12 mouse cellular contexts compared by ENCODE assay signal in genomic region chr4:139683728-139684638, GRCm38 (mm10). TPM values are rescaled to one million over a fixed set of nuclear protein-coding genes. Genes with fewer than 3 reads are reported as not detected.
DNase-seq lines count a peak whose midpoint lies in the region; ATAC-seq and TF ChIP-seq lines count a peak whose summit lies in the region.
"Had no signal": no experiment of that assay in that cellular context is flagged by ENCODE, and none has a peak within 500 bp of the region (broad histone marks: within the 10 kb centered on the region; RNA-seq: fewer than 3 reads in every experiment).

No protein-coding gene starts in this region.

- no peak overlapping the region for H3K4me3 ChIP-seq in intestine, postnatal 0 days (ENCODE audit: low read depth, low read length)
- no peak overlapping the region for H3K4me3 ChIP-seq in intestine, embryonic 16.5 days (ENCODE audit: low read length)
- H3K4me3 ChIP-seq in heart, embryonic 11.5 days (ENCODE audit: low read depth, low read length), result no peak overlapping the region
- H3K4me3 ChIP-seq: embryonic facial prominence, embryonic 15.5 days; heart, embryonic 10.5 days had no signal

- TF ChIP-seq CTCF in intestine, postnatal 0 days (IDR thresholded peaks at IDR 0.05; ENCODE audit: low read depth), result no peak

- no peak overlapping the region for H3K4me2 ChIP-seq in intestine, postnatal 0 days (replicated peaks; ENCODE audit: low read depth)
- H3K4me2 ChIP-seq in intestine, embryonic 16.5 days (ENCODE audit: low read depth, low read length), result no peak overlapping the region
- H3K4me2 ChIP-seq in heart, embryonic 11.5 days, result no peak overlapping the region
- H3K4me2 ChIP-seq: embryonic facial prominence, embryonic 15.5 days had no signal

- no peak overlapping the region for H3K9ac ChIP-seq in intestine, postnatal 0 days (ENCODE audit: low read depth, low read length)
- no peak overlapping the region for H3K9ac ChIP-seq in intestine, embryonic 16.5 days (ENCODE audit: low read depth, low read length)
- H3K9ac ChIP-seq in heart, embryonic 11.5 days (ENCODE audit: low read depth, low read length), result no peak overlapping the region
- H3K9ac ChIP-seq: embryonic facial prominence, embryonic 15.5 days had no signal

- H3K9me3 ChIP-seq in intestine, postnatal 0 days (ENCODE audit: control insufficient read depth), result peaks cover 3% of the 10 kb centered on the region; the same call in 1 of the 2 replicates
- H3K9me3 ChIP-seq in intestine, embryonic 16.5 days (ENCODE audit: control insufficient read depth, low read length), result peaks cover 3% of the 10 kb centered on the region; the same call in 1 of the 2 replicates
- H3K9me3 ChIP-seq in heart, embryonic 11.5 days (replicated peaks; ENCODE audit: control insufficient read depth, low read length), result no peaks in the 10 kb centered on the region; the same call in 1 of the 2 replicates

- peak; percentile 34; the same call in 1 of the 2 replicates for ATAC-seq in intestine, postnatal 0 days
- no peak for ATAC-seq in intestine, embryonic 16.5 days
- ATAC-seq in heart, embryonic 11.5 days (replicated peaks; ENCODE audit: insufficient number of reproducible peaks, low FRiP score, low TSS enrichment), result no peak

- peak; percentile 12 for DNase-seq in spleen, adult 12 weeks (ENCODE audit: low spot score)
- DNase-seq in spleen, adult 18-20 months, result no peak
- peak; percentile 16 for DNase-seq in kidney, postnatal 10 days
- no peak for DNase-seq in cerebellum, postnatal 25 days
- DNase-seq in ovary, postnatal 36 days (ENCODE audit: low spot score), result no peak

- WGBS in intestine, postnatal 0 days, result 71% methylated on average over 22 of the region's 22 CpGs
- WGBS in intestine, embryonic 16.5 days, result 76% methylated on average over 22 of the region's 22 CpGs
- 67% methylated on average over 22 of the region's 22 CpGs for WGBS in heart, embryonic 11.5 days (ENCODE audit: insufficient replicate concordance)

- H3K27ac ChIP-seq in intestine, postnatal 0 days (ENCODE audit: low read depth, low read length), result no peak overlapping the region
- H3K27ac ChIP-seq in intestine, embryonic 16.5 days (ENCODE audit: low read length), result no peak overlapping the region
- H3K27ac ChIP-seq in heart, embryonic 11.5 days (ENCODE audit: low read depth, low read length), result no peak overlapping the region
- H3K27ac ChIP-seq: embryonic facial prominence, embryonic 15.5 days; heart, embryonic 10.5 days had no signal

- H3K27me3 ChIP-seq in intestine, postnatal 0 days (replicated peaks; ENCODE audit: control insufficient read depth, insufficient read depth, low read length), result no peaks in the 10 kb centered on the region
- no peaks in the 10 kb centered on the region for H3K27me3 ChIP-seq in intestine, embryonic 16.5 days (replicated peaks; ENCODE audit: control insufficient read depth, insufficient read depth, low read length)
- H3K27me3 ChIP-seq in heart, embryonic 11.5 days (ENCODE audit: control insufficient read depth, insufficient read depth, low read length), result 0 out of 2 replicates have a peak, but pooled peaks cover 5% of the 10 kb centered on the region
- H3K27me3 ChIP-seq: embryonic facial prominence, embryonic 15.5 days had no signal

- H3K36me3 ChIP-seq in intestine, postnatal 0 days (ENCODE audit: control insufficient read depth, insufficient read depth), result no peaks in the 10 kb centered on the region
- H3K36me3 ChIP-seq in intestine, embryonic 16.5 days (ENCODE audit: control insufficient read depth, insufficient read depth, low read length), result no peaks in the 10 kb centered on the region
- no peaks in the 10 kb centered on the region for H3K36me3 ChIP-seq in heart, embryonic 11.5 days (ENCODE audit: control insufficient read depth, insufficient read depth, low read length)
- H3K36me3 ChIP-seq: embryonic facial prominence, embryonic 15.5 days; heart, embryonic 10.5 days had no signal

- no peaks in the 10 kb centered on the region for H3K4me1 ChIP-seq in intestine, postnatal 0 days (replicated peaks; ENCODE audit: control insufficient read depth, insufficient read depth, low read length)
- H3K4me1 ChIP-seq in intestine, embryonic 16.5 days (ENCODE audit: control insufficient read depth, insufficient read depth, low read length), result no peaks in the 10 kb centered on the region
- no peaks in the 10 kb centered on the region for H3K4me1 ChIP-seq in heart, embryonic 11.5 days (ENCODE audit: control insufficient read depth, insufficient read depth, low read length)
- H3K4me1 ChIP-seq: heart, embryonic 10.5 days had no signal

RNA-seq across cellular contexts. Expression of gene Tas1r2, which starts 30.6 kb away (rescaled TPM):
- polyA plus RNA-seq in intestine, postnatal 0 days (2015; fragmentation: Nextera tagmentation; extraction: Ambion mirVana), result not detected in 2 replicates
- polyA plus RNA-seq in intestine, embryonic 16.5 days (2015; fragmentation: Nextera tagmentation; extraction: Ambion mirVana), result not detected in 2 replicates
- not detected in 2 replicates for polyA plus RNA-seq in heart, embryonic 11.5 days (2014; fragmentation: Nextera tagmentation; extraction: Ambion mirVana)
- polyA plus RNA-seq: heart, embryonic 10.5 days; intestine, embryonic 14.5 days; lung, embryonic 16.5 days had no signal

Comparison
In these comparisons a context has a peak if more than half of its experiments do, and no peak if none do; other contexts are left out.
1. DNase-seq: peak in spleen, adult 12 weeks (single experiment) and kidney, postnatal 10 days (single experiment); none in spleen, adult 18-20 months (0 of 2), cerebellum, postnatal 25 days (0 of 2) and ovary, postnatal 36 days (single experiment).